Mouse (Mus musculus) cerebellum, adult 2 months (tissue): ENCODE results near the gene Sptlc3. TPM values are rescaled to one million over a fixed set of nuclear protein-coding genes. Genes with fewer than 3 reads are reported as not detected.

Experiments used
- DNase-seq, 2 experiments: peaks; one replicate each; pipeline ENCODE4 v3.0.0; 2021
- H3K27ac ChIP-seq: fragments of 200-500 bp; 2 replicates; pipeline ENCODE4 v1.5.1; 2012; ENCODE audit warnings: low read length, control low read depth, inconsistent platforms; ENCODE audit not compliant: insufficient read depth
- H3K27me3 ChIP-seq: fragments of 200-500 bp; 2 replicates; pipeline ENCODE4 v1.6.1; 2012; ENCODE audit warnings: inconsistent platforms, mild to moderate bottlenecking, low read length, moderate library complexity; ENCODE audit not compliant: control insufficient read depth, insufficient read depth
- H3K4me1 ChIP-seq: fragments of 200-500 bp; 2 replicates; pipeline ENCODE4 v1.6.1; 2011; ENCODE audit warnings: low read length; ENCODE audit not compliant: control insufficient read depth, insufficient read depth
- H3K4me3 ChIP-seq: fragments of 200-500 bp; replicated peaks from 2 replicates; pipeline ENCODE3; 2011; ENCODE audit warnings: mild to moderate bottlenecking, low read depth, low read length, control low read depth; ENCODE audit not compliant: insufficient read depth
- CTCF ChIP-seq: fragments of 200-500 bp; IDR thresholded peaks from 2 replicates; pipeline ENCODE4 v1.5.1; 2011; ENCODE audit warnings: low read depth, mild to moderate bottlenecking, control low read depth, low read length, moderate library complexity, borderline replicate concordance; ENCODE audit not compliant: insufficient read depth
- POLR2A ChIP-seq: fragments of 200-500 bp; IDR thresholded peaks from 2 replicates; pipeline ENCODE4 v1.6.1; 2011; ENCODE audit warnings: low read length, control low read depth, borderline replicate concordance; ENCODE audit not compliant: insufficient read depth
- WGBS: fragments of 180-500 bp; shearing (Covaris S2); methylation state at CpG from one replicate; pipeline ENCODE4 v1.1.7; 2018; 5-methylcytosine and 5-hydroxymethylcytosine counted together
- polyA plus RNA-seq: library from polyadenylated mRNA; depleted of rRNA; stranded (reverse); fragments of >200 nt; gene quantifications from 2 replicates; pipeline ENCODE4 v1.2.3, GENCODE M21; 2012; rRNA removed

Gene Sptlc3
- polyA plus RNA-seq: 0.06 TPM in 1 of 2 replicates, not detected in the other

- TF ChIP-seq CTCF (no peak), POLR2A (no peak)
- H3K4me1 ChIP-seq: no peaks in the 10 kb centered on the region
- H3K27me3 ChIP-seq: no peaks in the 10 kb centered on the region
- WGBS: 74% methylated on average over 5 of the region's 5 CpGs
- H3K27ac ChIP-seq: no peak within 1 kb of the TSS
- DNase-seq: no peak
- H3K4me3 ChIP-seq: no peak within 1 kb of the TSS
Measured at GRCm38 (mm10) chr2:139493836-139494235, at the start of gene Sptlc3. Sptlc3 (plus strand) TSS chr2:139493913.

GRCm38 (mm10) chr2:139467726-139468125 is 26.0 kb upstream of the Sptlc3 start:
- Histone ChIP-seq H3K4me1 (no peaks in the 10 kb centered on the region), H3K27ac (no peak overlapping the region), H3K27me3 (no peaks in the 10 kb centered on the region), H3K4me3 (no peak overlapping the region)
- TF ChIP-seq POLR2A (no peak), CTCF (no peak)
- 78% methylated on average over 4 of the region's 4 CpGs for WGBS
- DNase-seq: no peak

GRCm38 (mm10) chr2:139488708-139489107 is 5.0 kb upstream of the Sptlc3 start:
- no peak for TF ChIP-seq POLR2A
- no peak for TF ChIP-seq CTCF
- no peak overlapping the region for H3K4me3 ChIP-seq
- H3K27ac ChIP-seq: no peak overlapping the region
- no peaks in the 10 kb centered on the region for H3K27me3 ChIP-seq
- DNase-seq: no peak
- WGBS: 73% methylated on average over 5 of the region's 5 CpGs
- H3K4me1 ChIP-seq: no peaks in the 10 kb centered on the region

- no peak overlapping the region for H3K27ac ChIP-seq
- TF ChIP-seq CTCF (no peak), POLR2A (no peak)
- no peak overlapping the region for H3K4me3 ChIP-seq
- WGBS: 49% methylated on average over 5 of the region's 5 CpGs
- H3K27me3 ChIP-seq: no peaks in the 10 kb centered on the region
- H3K4me1 ChIP-seq: no peaks in the 10 kb centered on the region
- no peak for DNase-seq
Measured at GRCm38 (mm10) chr2:139494629-139495028, 916 bp downstream of the Sptlc3 start.

- Histone ChIP-seq H3K4me3 (no peak overlapping the region), H3K27me3 (no peaks in the 10 kb centered on the region), H3K27ac (no peak overlapping the region), H3K4me1 (no peaks in the 10 kb centered on the region)
- TF ChIP-seq CTCF: no peak
- no peak for TF ChIP-seq POLR2A
- WGBS: 67% methylated on average over 5 of the region's 5 CpGs
- DNase-seq: no peak
Measured at GRCm38 (mm10) chr2:139561966-139562505, 68.3 kb downstream of the Sptlc3 start.

- no peaks in the 10 kb centered on the region for H3K27me3 ChIP-seq
- WGBS: 8% methylated on average over 3 of the region's 3 CpGs
Measured at GRCm38 (mm10) chr2:139579280-139579679, 85.6 kb downstream of the Sptlc3 start.

GRCm38 (mm10) chr2:139582766-139583165 is 89.1 kb downstream of the Sptlc3 start:
- TF ChIP-seq CTCF (peak; percentile 55; the same call in 1 of the 2 replicates), POLR2A (no peak)
- H3K27ac ChIP-seq: no peak overlapping the region
- WGBS: 30% methylated on average over 6 of the region's 6 CpGs
- H3K4me3 ChIP-seq: no peak overlapping the region
- H3K4me1 ChIP-seq: no peaks in the 10 kb centered on the region
- peak; percentile 39 to 57 for DNase-seq
- H3K27me3 ChIP-seq: no peaks in the 10 kb centered on the region

More at GRCm38 (mm10) chr2:139579280-139579679, 85.6 kb downstream of the Sptlc3 start:
- peak; percentile 29; the same call in 1 of the 2 replicates for TF ChIP-seq CTCF
- TF ChIP-seq POLR2A: no peak
- H3K4me1 ChIP-seq: no peaks in the 10 kb centered on the region
- no peak overlapping the region for H3K4me3 ChIP-seq
- no peak overlapping the region for H3K27ac ChIP-seq
- no peak for DNase-seq

GRCm38 (mm10) chr2:139587660-139588200 is 94.0 kb downstream of the Sptlc3 start:
- 92% methylated on average over 2 of the region's 2 CpGs for WGBS
- no peak for DNase-seq
- Histone ChIP-seq H3K4me1 (no peaks in the 10 kb centered on the region), H3K27ac (no peak overlapping the region), H3K27me3 (no peaks in the 10 kb centered on the region), H3K4me3 (no peak overlapping the region)
- no peak for TF ChIP-seq CTCF
- no peak for TF ChIP-seq POLR2A
